Mouse (Mus musculus) stomach, postnatal 0 days (tissue): ENCODE results near the gene Misp.

Experiments used
- CTCF ChIP-seq: IDR thresholded peaks from 2 replicates; pipeline ENCODE4 v1.5.1; 2016; ENCODE audit warnings: antibody characterized with exemption, low read depth, mild to moderate bottlenecking, moderate library complexity
- EP300 ChIP-seq: optimal IDR thresholded peaks from 2 replicates; pipeline ENCODE3; 2016; ENCODE audit warnings: antibody characterized with exemption

DNA sequence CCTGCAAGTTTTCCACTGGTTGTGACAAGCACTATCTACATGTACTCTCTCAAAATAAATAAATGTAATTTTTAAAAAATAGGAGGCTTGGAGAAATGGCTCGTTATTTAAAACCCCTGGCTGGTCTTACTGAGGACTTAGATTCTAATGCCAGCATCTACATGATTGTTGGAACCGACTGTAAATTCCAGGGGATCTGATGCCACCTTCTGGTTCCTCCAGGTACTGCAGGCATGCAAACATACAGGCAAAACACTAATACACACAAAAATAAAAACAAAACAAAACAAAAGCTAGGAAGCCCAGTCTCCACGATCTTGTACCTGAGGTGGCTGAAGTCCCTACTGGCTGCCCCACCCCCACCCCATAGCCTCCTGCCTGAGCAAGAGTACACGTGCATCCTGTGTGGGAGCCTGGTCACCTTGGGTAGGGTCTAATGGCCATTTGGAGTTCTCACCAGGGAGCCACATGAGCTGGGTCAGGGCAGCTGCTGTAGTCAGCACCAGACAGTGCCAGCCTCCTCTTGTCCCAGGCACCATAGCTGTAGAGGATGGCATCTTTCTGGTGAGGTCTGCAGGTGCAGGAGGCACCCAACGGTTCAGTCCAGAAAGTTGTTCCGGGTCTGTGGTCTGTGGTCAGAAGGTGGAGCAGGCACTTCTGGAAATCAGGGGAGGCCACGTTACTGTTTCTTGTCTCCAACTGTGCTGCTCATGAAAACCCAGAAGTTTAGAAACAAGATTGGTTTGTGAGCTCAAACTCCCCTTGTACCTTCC, 32.2 kb upstream of the Misp start:
- TF ChIP-seq CTCF: peak; percentile 92
- no peak for TF ChIP-seq EP300
